ENCODE assay signal across 18 mouse cellular contexts in genomic region chr8:121391771-121392170, GRCm38 (mm10).
A peak's percentile ranks its signal among the peaks of the same experiment; 100 is the strongest.
DNase-seq lines count a peak whose midpoint lies in the region; ATAC-seq lines count a peak whose summit lies in the region.
"Had no signal": no experiment of that assay in that cellular context is flagged by ENCODE, and none has a peak within 500 bp of the region (broad histone marks: within the 10 kb centered on the region; RNA-seq: fewer than 3 reads in every experiment).

No protein-coding gene starts in this region.

- H3K4me2 ChIP-seq in forebrain, embryonic 14.5 days (ENCODE audit: low read length) = no peak overlapping the region
- H3K4me2 ChIP-seq in forebrain, embryonic 11.5 days (ENCODE audit: low read depth, low read length, severe bottlenecking) = no peak overlapping the region
- H3K4me2 ChIP-seq in kidney, embryonic 15.5 days = peak overlapping the region; percentile 32
- H3K4me2 ChIP-seq in embryonic facial prominence, embryonic 12.5 days (replicated peaks) = peak overlapping the region; percentile 10; the same call in 1 of the 2 replicates
- H3K4me2 ChIP-seq: forebrain, embryonic 15.5 days; lung, embryonic 15.5 days; stomach, embryonic 15.5 days had no signal

- WGBS in forebrain, embryonic 14.5 days = 9% methylated on average over 12 of the region's 12 CpGs
- 5% methylated on average over 12 of the region's 12 CpGs for WGBS in forebrain, embryonic 11.5 days
- 6% methylated on average over 12 of the region's 12 CpGs for WGBS in kidney, embryonic 15.5 days
- WGBS in embryonic facial prominence, embryonic 12.5 days = 3% methylated on average over 12 of the region's 12 CpGs

- H3K9ac ChIP-seq in forebrain, embryonic 14.5 days (ENCODE audit: low read length) = no peak overlapping the region
- H3K9ac ChIP-seq in forebrain, embryonic 11.5 days (ENCODE audit: low read length) = no peak overlapping the region
- no peak overlapping the region for H3K9ac ChIP-seq in kidney, embryonic 15.5 days
- no peak overlapping the region for H3K9ac ChIP-seq in embryonic facial prominence, embryonic 12.5 days
- H3K9ac ChIP-seq: forebrain, embryonic 15.5 days; lung, embryonic 15.5 days; stomach, embryonic 15.5 days had no signal

- H3K4me1 ChIP-seq in forebrain, embryonic 14.5 days (ENCODE audit: control insufficient read depth, insufficient read depth, low read length) = peaks cover 10% of the 10 kb centered on the region; the same call in 1 of the 2 replicates
- H3K4me1 ChIP-seq in forebrain, embryonic 11.5 days (replicated peaks; ENCODE audit: control insufficient read depth, insufficient read depth, low read length) = peaks cover 15% of the 10 kb centered on the region
- peaks cover 59% of the 10 kb centered on the region for H3K4me1 ChIP-seq in kidney, embryonic 15.5 days
- peaks cover 52% of the 10 kb centered on the region for H3K4me1 ChIP-seq in embryonic facial prominence, embryonic 12.5 days

- H3K4me3 ChIP-seq in forebrain, embryonic 14.5 days (ENCODE audit: low read depth, low read length) = no peak overlapping the region
- H3K4me3 ChIP-seq in forebrain, embryonic 11.5 days (ENCODE audit: low read depth, low read length) = no peak overlapping the region
- H3K4me3 ChIP-seq in kidney, embryonic 15.5 days (replicated peaks) = no peak overlapping the region
- no peak overlapping the region for H3K4me3 ChIP-seq in embryonic facial prominence, embryonic 12.5 days
- H3K4me3 ChIP-seq: forebrain, embryonic 15.5 days; lung, embryonic 15.5 days; myocyte; stomach, embryonic 15.5 days had no signal

- no peaks in the 10 kb centered on the region for H3K9me3 ChIP-seq in forebrain, embryonic 14.5 days (replicated peaks; ENCODE audit: control insufficient read depth, low read length)
- no peaks in the 10 kb centered on the region for H3K9me3 ChIP-seq in forebrain, embryonic 11.5 days (ENCODE audit: control insufficient read depth, low read length)
- H3K9me3 ChIP-seq in kidney, embryonic 15.5 days (replicated peaks) = no peaks in the 10 kb centered on the region
- H3K9me3 ChIP-seq in embryonic facial prominence, embryonic 12.5 days = no peaks in the 10 kb centered on the region
- H3K9me3 ChIP-seq: forebrain, embryonic 15.5 days; lung, embryonic 15.5 days; stomach, embryonic 15.5 days had no signal

- DNase-seq in forebrain, embryonic 14.5 days (ENCODE audit: low spot score) = peak; percentile 45
- DNase-seq in forebrain, embryonic 11.5 days (ENCODE audit: low spot score) = no peak
- DNase-seq in kidney, adult 8-10 months = no peak
- DNase-seq in NIH3T3 (ENCODE audit: low read depth) = peak; percentile 39
- no peak for DNase-seq in cerebellum, postnatal 10 days
- no peak for DNase-seq in layer of hippocampus, postnatal 36 days
- DNase-seq: B cell, adult 2 months; cerebellum, adult 18-20 months; kidney, adult 18-20 months; layer of hippocampus, adult 9-11 months; spleen, adult 18-20 months had no signal

- no peak for ATAC-seq in forebrain, embryonic 14.5 days
- no peak for ATAC-seq in forebrain, embryonic 11.5 days (replicated peaks; ENCODE audit: low FRiP score)
- no peak for ATAC-seq in kidney, embryonic 15.5 days (replicated peaks; ENCODE audit: low FRiP score)
- no peak for ATAC-seq in embryonic facial prominence, embryonic 12.5 days (ENCODE audit: insufficient number of reproducible peaks, insufficient read depth, low FRiP score, low TSS enrichment)
- ATAC-seq: forebrain, embryonic 15.5 days; hindbrain, embryonic 16.5 days had no signal

- peaks cover 29% of the 10 kb centered on the region for H3K27me3 ChIP-seq in forebrain, embryonic 14.5 days (replicated peaks; ENCODE audit: control insufficient read depth, insufficient read depth, low read length)
- peaks cover 26% of the 10 kb centered on the region for H3K27me3 ChIP-seq in forebrain, embryonic 11.5 days (ENCODE audit: control insufficient read depth, insufficient read depth, low read length)
- peaks cover 53% of the 10 kb centered on the region for H3K27me3 ChIP-seq in kidney, embryonic 15.5 days
- peaks cover 26% of the 10 kb centered on the region for H3K27me3 ChIP-seq in embryonic facial prominence, embryonic 12.5 days

- H3K36me3 ChIP-seq in forebrain, embryonic 14.5 days (ENCODE audit: control insufficient read depth, insufficient read depth, low read length) = no peaks in the 10 kb centered on the region
- H3K36me3 ChIP-seq in forebrain, embryonic 11.5 days (ENCODE audit: control insufficient read depth, insufficient read depth, low read length) = no peaks in the 10 kb centered on the region
- no peaks in the 10 kb centered on the region for H3K36me3 ChIP-seq in kidney, embryonic 15.5 days
- H3K36me3 ChIP-seq in embryonic facial prominence, embryonic 12.5 days = no peaks in the 10 kb centered on the region
- H3K36me3 ChIP-seq: forebrain, embryonic 15.5 days; lung, embryonic 15.5 days; stomach, embryonic 15.5 days had no signal

- no peak overlapping the region for H3K27ac ChIP-seq in forebrain, embryonic 14.5 days (ENCODE audit: low read depth, low read length)
- no peak overlapping the region for H3K27ac ChIP-seq in forebrain, embryonic 11.5 days (ENCODE audit: low read depth, low read length)
- peak overlapping the region; percentile 83 for H3K27ac ChIP-seq in kidney, embryonic 15.5 days
- peak overlapping the region; percentile 14; the same call in 1 of the 2 replicates for H3K27ac ChIP-seq in embryonic facial prominence, embryonic 12.5 days
- H3K27ac ChIP-seq: forebrain, embryonic 15.5 days; lung, embryonic 15.5 days; stomach, embryonic 15.5 days had no signal

Comparison
In these comparisons a context has a peak if more than half of its experiments do, and no peak if none do; other contexts are left out.
1. DNase-seq: peak in forebrain, embryonic 14.5 days (single experiment) and NIH3T3 (single experiment); none in forebrain, embryonic 11.5 days (single experiment), kidney, adult 8-10 months (0 of 2), cerebellum, postnatal 10 days (0 of 2) and layer of hippocampus, postnatal 36 days (0 of 2).
2. H3K27ac ChIP-seq: peak in kidney, embryonic 15.5 days (single experiment) and embryonic facial prominence, embryonic 12.5 days (single experiment); none in forebrain, embryonic 14.5 days (single experiment) and forebrain, embryonic 11.5 days (single experiment).
3. H3K4me2 ChIP-seq: peak in kidney, embryonic 15.5 days (single experiment) and embryonic facial prominence, embryonic 12.5 days (single experiment); none in forebrain, embryonic 14.5 days (single experiment) and forebrain, embryonic 11.5 days (single experiment).